Mouse (Mus musculus): ENCODE results near the gene Nucb1. TPM values are rescaled to one million over a fixed set of nuclear protein-coding genes. Genes with fewer than 3 reads are reported as not detected.
"Not testable (repeated sequence)": the region's sequence is repeated elsewhere in the genome, so short reads cannot be mapped to it uniquely, and the experiment has no call there.

Gene Nucb1
- total RNA-seq, 2 experiments from 2014 or later, result 97.1 to 109 TPM

GRCm38 (mm10) chr7:45491264-45491663, 18.9 kb downstream of the Nucb1 start:
- DNase-seq (ENCODE audit: low spot score in 2 of 2), result no peak

DNA sequence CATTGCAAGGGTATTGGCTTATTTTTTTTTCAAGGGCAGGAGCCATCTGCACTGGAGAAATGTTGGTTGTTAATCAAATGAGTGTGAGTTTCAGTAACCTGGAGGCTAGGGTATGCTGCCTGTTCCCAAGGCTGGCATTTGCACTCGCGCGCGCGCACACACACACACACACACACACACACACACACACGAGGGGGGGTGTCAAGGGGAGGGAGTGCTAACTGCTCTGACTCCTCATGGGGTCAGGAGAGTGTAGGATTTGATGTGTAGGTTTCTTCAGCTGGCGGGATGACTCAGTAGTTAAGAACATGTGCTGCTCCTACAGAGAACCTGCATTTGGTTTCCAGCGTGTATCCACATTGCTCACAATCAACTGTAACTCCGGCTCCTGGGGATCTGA, 19.4 kb downstream of the Nucb1 start:
- DNase-seq (ENCODE audit: low spot score in 2 of 2), result no peak

- no peak for DNase-seq (ENCODE audit: low spot score in 2 of 2)
Observed at GRCm38 (mm10) chr7:45489578-45489977, 20.6 kb downstream of the Nucb1 start.

DNA sequence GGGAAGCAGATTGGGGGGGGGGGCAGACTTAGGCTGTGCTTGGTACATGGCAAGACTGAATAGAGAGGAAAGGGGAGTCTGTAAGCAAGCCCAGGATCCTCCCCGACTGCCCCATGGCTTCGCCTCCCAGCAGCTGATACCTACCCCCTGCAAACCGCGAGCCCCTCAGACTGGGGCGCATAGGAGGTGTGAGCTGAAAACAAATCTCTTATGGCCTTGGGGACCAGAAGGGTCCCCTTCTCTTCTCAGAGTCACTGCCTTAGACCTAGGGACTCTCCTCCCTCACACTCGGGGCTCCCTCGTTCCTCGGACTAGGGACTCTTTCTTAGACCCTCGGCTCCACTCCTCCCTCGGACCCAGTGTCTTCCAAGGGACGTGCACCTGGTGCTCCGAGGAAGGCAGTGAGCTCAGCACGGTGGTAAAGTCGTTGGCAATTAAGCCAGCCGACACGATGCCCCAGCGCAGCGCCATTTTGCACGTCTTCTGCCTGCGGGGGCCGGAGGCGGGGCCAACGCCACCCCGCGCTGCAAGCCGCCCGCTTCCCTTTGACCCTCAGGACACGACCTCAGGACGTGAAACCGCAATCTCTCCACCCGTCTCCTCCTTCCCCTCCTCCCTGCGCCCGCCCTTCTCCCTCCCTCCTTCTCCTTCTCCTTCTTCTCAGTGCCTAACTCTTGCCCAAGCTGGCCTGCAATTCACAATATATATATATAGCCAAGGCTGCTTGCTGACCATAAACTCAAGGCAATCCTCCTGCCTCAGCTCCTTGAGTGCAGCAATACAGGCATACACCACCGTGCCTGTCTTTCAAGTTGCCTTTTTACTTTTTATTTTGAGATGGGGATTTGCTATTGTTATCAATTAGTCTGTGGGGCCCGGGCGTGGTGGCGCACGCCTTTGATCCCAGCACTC, 21.7 kb downstream of the Nucb1 start, which contains the start of gene Dhdh:
Gene Dhdh, minus strand, starts transcription at position 513 of the 912 bp plus-strand sequence.
- peak in 1 of 2 experiments; percentile 54 for DNase-seq (ENCODE audit: low spot score in 2 of 2)

DNA sequence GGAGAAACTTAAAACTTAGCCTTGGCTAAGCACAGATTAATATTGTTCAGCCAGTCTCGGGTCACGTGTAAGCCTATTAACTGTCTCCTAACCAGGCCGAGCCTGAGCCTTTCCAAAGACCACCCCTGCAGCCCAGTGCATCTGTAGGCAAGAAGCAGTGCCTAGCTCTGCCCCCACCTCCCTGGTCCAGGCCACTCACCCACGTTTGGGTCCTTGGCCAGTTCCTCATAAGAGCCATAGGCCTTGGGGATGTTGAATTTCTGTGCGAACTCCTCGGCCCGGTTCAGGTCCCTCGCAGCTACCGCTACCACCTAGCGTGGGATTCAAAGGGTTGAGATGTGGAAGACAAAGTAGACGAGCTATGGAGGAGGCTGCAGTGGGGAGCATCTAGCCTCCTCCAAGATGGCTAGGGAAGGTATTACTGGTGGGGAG, 22.3 kb downstream of the Nucb1 start:
- DNase-seq (ENCODE audit: low spot score in 2 of 2), result no peak

DNA sequence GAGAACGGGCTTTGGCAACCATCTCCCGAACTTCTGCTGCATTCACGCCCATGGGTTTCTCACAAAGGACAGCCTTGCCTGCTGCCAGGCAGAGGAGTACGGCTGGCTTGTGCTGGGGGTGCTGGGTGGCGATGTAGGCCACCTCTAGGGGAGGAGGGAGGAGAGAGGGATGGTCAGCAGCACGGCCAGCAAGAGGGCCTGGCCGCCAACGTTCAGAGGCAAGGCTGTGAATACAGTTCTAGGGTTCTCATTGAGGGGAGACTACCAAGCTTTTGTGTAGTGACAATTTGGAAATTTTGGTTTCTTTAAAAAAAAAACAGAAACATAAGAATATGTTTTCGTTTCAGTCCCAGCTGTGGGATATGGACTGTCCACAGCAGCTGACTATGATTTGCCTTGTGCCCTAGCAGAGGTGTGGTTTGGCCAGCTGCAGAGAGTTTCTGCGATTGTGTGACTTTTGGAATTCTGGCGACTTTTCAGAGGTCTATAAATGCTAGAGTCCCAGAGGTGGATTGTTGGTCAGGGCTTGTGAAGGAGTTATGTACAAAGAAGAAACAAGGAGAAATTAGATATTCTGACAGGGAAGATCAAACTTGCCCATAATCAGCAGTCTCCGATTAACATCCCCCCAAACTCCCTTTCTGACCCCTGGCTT, 23.3 kb downstream of the Nucb1 start, which contains the start of gene Gm45808:
Gene Gm45808, minus strand, starts transcription at position 51 of the 655 bp plus-strand sequence.
- no peak for DNase-seq (ENCODE audit: low spot score in 2 of 2)

DNA sequence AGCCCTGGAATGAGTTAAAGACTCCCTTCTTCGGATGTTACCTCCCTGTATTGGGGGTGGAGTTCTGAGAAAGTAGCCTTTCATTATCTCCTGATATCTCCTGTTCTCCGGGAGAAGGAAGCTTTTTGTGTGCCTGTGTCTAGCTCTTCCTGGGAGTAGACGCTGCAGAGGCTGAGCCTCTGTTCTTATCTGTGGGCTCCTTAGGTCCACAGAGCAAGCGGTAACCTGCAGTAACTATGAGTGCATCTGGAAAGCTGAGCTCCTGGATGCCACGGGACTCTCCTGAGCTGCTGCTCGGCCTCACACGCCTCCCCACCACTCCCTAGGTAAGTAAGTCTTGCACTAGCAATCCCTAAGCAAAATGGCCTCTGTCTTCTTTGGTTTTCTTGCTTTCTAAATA, 24.0 kb downstream of the Nucb1 start:
- no peak for DNase-seq (ENCODE audit: low spot score in 2 of 2)

- not testable (repeated sequence) for DNase-seq (ENCODE audit: low spot score in 2 of 2)
Observed at GRCm38 (mm10) chr7:45484985-45485384, 25.2 kb downstream of the Nucb1 start.

DNA sequence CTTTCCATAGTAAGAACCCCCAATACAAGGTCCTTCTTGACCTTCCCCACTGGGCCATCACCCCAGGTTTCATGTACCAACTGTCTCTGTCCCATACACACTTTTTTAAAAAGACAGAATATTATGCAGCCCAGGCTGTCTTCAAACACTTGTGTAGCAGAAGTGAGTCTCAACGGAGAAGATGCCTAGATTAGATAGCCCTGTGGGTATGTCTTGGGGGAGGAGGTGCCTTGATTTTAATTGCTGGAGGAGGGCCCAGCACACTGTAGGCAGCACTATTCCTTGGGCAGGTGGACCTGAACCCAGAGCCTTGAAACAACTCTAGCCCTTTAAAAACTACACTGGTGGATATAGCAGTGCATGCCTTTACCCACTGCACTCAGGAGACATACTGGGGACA, 28.0 kb downstream of the Nucb1 start:
- DNase-seq (ENCODE audit: low spot score in 2 of 2), result no peak

- DNase-seq (ENCODE audit: low spot score in 2 of 2), result peak in 1 of 2 experiments; percentile 74
Observed at GRCm38 (mm10) chr7:45481374-45481927, 28.8 kb downstream of the Nucb1 start, which contains the start of gene Tulp2. Gene Tulp2, plus strand, starts transcription at chr7:45481877.

GRCm38 (mm10) chr7:45480310-45480709, 29.9 kb downstream of the Nucb1 start:
- not testable (repeated sequence) for DNase-seq (ENCODE audit: low spot score in 2 of 2)

DNA sequence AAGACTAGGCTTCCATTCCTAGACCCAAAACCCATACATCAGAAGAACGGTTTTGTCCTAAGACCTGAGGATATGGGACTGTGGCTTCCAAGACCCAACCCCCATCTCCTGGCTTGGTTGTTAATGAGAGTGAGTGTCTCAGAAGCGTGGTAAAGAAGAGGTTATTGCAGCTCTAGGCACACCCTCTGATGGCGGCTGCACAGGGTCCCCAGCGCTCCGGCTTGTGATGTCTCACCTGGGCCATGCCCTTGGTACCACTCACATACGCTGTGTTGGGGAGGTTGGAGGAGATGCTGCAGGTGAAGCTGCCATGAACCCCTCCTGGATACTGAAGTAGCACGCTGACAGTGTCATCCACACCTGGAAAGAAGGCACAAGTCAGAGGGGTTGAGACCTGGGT, 31.4 kb downstream of the Nucb1 start:
- no peak for DNase-seq (ENCODE audit: low spot score in 2 of 2)

DNA sequence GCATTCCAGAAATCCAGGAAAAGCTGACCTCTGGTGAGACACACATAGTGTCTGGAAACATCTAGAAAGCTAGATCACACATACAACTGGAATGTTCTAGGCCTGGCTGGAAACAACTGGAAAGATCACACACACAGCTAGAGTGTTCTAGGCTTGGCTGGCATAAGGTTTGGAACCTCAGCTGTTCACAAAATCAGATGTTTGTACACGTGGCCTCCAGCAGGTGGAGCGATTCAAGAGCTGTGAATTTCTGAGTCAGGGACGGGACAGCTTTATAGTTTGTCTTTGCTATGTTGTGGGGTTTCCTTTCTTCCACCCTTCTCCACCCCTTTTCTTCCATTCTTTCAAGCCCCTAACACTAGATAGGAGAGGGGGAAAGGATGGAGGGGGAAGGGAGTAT, 33.2 kb downstream of the Nucb1 start:
- DNase-seq (ENCODE audit: low spot score in 2 of 2), result peak; percentile 52 to 66

- DNase-seq (ENCODE audit: low spot score in 2 of 2), result no peak
Observed at GRCm38 (mm10) chr7:45476453-45476852, 33.8 kb downstream of the Nucb1 start.

DNA sequence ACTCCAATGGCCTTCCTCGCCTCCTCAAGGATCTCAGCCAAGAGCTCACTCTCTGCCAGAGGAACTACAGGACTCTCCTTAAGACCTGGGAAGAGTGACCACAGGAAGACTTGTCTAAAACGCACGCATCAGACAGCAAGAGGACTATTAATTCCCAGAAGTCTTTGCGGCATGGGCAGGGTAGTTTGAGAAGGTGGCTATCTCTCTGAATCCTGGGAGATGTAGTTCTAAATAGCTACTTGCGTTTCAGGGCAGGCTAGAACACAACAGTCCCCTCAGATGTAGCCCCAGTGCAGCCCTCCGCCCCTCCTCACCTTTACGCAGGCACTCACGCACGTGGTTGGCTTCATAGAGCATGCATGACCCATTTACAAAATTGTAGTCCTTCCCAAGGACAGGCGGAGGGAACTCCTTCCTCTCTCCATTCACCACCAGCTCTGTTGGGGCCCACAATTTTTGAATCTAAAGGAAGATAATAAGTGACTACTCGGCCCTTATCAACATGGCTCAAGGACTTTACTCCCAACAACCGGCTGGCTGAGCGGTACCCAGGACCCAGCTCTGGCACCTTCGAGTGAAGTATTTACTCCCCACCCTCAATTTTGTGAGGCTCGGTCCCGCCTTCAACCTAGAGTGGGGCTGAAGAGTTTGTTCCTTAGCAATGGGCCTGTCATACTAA, 34.8 kb downstream of the Nucb1 start:
- DNase-seq (ENCODE audit: low spot score in 2 of 2), result no peak

DNA sequence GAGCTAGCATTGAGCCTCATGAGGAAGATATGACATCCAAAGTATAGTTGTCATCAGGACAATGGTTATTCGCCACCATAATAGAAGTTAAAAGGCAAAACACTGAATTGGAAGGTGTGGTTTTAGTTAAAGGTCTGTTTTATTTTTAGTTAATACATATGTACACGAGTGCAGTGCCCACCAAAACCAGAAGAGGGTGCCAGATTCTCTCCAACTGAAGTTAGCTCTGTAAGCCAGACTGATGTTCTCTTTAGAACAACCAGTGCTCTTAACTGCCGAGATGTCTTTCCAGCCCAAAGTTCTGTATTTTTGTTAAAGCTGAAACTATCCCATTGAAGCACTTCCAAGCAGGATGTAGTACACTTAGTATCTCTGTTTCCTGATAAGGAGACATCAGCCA, 39.3 kb downstream of the Nucb1 start:
- DNase-seq (ENCODE audit: low spot score in 2 of 2), result peak; percentile 63 to 76

- no peak for DNase-seq (ENCODE audit: low spot score in 2 of 2)
Observed at GRCm38 (mm10) chr7:45467090-45467670, 43.0 kb downstream of the Nucb1 start.

DNA sequence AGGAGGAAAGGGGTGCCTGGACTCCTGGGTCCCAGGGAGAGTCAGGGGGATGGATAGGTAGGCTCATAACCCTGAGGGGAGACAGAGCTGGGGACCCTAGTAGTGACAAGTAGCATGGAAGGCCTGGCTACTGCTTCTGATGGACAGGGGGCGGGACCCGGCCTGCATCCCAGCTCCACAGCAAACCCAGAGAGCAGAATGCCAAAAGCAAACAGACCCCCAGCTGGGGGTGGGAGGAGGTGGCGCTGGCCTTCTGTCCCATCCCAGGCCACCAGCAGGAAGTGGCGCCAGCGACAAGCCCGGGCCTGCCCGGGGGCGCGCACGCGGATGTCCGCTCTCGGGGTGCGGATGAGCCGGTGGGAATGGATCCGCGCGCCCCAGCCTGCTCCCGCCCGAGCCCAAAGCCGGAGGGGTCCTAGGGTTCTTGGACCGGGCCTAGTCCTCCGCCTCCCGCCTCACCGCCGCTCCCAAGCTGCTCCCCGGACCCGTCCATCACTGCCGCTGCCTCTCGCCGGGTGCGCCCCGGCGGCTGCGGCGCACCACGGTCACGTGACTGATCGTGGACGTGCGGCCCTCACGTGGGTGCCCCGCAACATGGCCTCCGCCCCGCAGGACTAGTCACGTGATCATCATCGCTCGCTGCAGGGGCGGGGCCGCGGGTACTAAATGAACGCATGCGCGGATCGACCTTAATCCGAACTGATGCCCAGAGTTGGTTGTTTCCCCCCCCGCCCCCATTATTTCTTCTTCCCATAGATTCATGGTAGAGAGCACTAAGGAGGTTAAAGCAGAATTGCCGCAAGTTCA, 43.7 kb downstream of the Nucb1 start, which contains the start of gene Bax:
Gene Bax, minus strand, starts transcription at position 616 of the 807 bp plus-strand sequence.
- DNase-seq (ENCODE audit: low spot score in 2 of 2), result peak; percentile 93 to 98

DNA sequence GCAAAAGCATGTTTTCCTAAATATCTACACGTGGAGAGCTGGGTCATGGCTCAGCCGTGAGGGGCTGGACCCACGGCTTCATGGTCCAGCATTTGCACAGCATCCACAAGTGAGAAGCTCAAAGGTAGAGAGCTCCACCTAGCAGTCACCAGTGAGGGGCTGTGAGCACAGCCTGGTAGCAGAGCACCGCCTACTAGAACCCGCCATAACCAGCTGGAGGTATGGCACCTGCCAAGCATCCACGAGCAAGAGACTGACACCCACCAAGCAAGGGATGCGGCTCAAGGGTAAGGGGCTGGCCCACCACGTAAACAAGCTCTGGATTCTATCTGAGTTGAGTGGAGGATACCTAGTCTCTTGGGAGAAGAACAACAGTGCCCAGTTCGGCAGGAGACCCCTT, 44.7 kb downstream of the Nucb1 start:
- peak in 1 of 2 experiments; percentile 63 for DNase-seq (ENCODE audit: low spot score in 2 of 2)

- DNase-seq (ENCODE audit: low spot score in 2 of 2), result no peak
Observed at GRCm38 (mm10) chr7:45465112-45465511, 45.1 kb downstream of the Nucb1 start.

Data from layer of hippocampus, postnatal 14 days (tissue).